Mouse (Mus musculus) liver, adult (tissue): Measurements from ENCODE around the gene Fam184b.

ENCODE experiments used
- GATA4 ChIP-seq: IDR thresholded peaks from 2 replicates; pipeline ENCODE4 v1.6.1; 2014; ENCODE audit warnings: mild to moderate bottlenecking, low read length; ENCODE audit not compliant: insufficient replicate concordance

Gene Fam184b

DNA sequence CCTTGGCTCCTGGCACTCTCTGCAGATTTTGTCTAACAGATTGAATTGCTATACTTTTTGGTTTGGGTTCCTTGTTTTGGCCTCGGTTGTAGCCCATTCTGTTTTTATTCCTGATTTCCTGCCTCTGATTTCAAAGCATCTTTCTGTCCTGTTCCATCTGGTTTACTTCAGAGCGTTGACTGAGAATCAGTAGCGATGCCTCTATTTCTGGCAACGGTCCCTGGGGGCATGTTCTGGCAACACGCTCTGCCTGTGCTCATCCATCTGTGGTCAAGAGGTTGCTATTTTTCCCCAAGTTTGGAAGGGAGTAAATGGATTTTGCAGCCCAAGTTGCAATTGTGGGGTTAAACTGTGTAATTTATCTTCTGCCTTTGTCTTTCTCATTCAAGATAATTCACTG is 96.0 kb downstream of the Fam184b start:
- TF ChIP-seq GATA4 = no peak

DNA sequence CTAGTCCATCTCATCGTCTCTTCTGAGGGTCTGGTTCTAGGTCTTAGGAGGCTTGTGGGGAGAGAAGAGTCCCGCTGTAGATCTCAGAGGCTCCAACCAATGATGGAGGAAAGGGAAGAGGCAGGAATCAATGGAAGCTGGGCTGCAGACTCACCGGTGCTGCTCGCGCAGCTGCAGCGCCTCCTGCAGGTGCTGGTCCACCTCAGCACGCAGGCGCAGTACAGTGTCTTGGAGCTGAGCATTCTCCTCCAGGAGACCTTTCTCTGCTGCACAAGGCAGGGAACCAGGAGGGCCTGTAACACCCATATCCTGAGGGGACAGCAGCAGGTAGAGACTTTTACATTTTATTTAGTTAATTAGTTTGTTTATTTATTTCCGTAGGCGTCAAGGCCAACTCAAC is 99.9 kb downstream of the Fam184b start:
- TF ChIP-seq GATA4 = no peak

GRCm38 (mm10) chr5:45535177-45535576 is 104.2 kb downstream of the Fam184b start:
- TF ChIP-seq GATA4 = no peak

DNA sequence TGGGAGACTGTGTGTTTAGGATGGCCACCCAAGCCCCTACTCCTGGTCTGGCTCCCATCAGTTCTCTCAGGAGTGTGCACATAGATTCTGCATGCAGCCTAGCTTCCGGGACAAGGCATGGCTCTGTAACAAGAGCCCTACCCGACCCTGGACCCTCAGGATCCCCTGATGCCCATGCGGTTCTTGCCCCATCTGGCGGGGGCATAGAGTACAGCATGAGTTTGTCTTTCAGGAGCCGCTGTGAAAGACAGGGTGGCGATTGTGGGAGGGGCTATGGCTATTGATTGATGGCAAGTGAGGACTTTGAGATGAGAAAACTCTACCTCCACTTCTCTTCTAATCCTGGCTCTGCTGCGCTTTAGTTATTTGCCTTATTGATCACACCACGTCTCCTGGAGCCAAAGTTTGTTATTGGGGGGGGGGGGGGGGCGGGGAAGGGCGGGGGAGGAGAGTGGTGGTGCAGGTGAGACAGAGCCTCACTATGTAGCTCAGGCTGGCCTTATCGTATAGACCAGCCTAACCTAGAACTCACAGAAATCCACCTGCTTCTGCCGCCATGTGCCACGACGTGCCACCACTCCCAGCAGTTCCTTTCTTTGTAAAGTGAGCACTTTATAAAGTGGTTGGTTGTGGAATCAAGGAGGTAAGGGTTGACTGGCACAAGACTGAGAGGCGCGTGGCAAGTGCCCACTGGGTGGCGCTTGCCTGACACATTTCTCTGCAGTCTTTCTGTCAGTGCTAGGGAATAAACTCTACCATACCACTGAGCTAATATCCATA is 104.9 kb downstream of the Fam184b start:
- no peak for TF ChIP-seq GATA4

DNA sequence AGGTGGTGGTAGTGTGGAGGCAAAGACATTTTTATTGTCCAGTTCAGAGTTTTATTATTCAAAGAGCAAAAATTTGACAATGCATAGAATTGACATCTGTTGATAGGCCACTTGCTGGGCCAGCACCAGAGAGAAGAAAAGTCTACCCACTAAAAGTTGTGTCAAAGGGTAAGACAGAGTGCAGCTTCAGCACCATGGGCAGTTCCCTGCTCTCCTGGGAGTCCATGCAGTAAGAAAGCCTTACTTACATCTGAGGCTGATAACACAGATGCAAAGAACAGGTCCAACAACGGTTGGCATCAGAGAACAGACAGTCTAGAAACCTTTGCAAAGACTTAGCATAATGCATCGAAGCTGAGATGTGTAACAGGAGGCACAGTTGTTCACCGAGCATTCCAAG is 109.7 kb downstream of the Fam184b start:
- no peak for TF ChIP-seq GATA4

DNA sequence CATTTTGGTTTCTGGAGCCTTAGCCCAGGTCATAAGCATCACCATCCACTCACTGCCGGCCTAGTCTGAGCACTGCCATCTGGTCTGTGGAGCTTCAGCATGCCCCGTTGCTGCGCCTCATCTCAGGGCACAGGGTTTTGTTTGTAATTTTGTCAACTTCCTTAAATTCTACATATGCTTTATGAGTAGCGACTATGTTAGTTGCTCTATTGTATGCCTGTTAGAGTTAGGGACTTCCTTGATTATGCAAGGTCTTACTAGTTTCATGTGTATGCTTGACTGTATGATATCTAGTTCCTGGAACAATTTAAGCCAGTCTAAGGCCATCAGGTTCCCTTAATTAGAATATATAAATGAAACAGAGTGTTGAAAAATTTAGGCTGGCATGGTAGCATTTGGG is 113.1 kb downstream of the Fam184b start:
- TF ChIP-seq GATA4 = no peak

DNA sequence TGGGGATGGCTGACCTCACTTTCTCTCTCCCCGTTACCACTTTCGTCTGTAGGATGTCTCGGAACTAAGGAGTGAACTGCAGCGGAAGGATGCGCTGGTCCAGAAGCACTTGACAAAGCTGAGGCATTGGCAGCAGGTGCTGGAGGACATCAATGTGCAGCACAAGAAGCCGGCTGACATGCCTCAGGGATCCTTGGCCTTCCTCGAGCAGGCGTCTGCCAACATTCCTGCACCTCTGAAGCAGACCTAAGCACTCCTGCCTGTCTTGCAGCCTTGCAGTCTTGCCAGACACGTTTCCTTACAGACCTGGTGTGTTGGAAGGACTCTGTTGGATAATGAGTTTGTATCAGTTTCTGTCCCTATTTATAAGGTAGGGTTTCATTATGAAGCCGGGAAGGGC is 114.3 kb downstream of the Fam184b start:
- TF ChIP-seq GATA4 = no peak

- no peak for TF ChIP-seq GATA4
Observed at GRCm38 (mm10) chr5:45521601-45522000, 117.8 kb downstream of the Fam184b start.

DNA sequence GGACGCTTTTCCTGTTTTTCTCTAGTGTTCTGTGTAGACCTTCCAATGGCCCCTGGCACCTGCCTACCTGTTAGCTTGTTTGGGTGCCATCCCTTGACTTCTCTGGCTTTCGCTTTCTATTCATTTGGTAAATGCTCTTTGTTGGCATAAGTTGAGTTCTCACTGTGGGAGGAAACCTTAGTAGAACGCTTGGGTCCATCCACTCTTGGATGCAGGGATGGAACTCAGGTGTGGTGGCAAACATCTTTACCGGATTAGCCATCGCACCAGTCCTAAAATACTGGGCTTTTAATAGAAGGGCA is 118.7 kb downstream of the Fam184b start:
- no peak for TF ChIP-seq GATA4

DNA sequence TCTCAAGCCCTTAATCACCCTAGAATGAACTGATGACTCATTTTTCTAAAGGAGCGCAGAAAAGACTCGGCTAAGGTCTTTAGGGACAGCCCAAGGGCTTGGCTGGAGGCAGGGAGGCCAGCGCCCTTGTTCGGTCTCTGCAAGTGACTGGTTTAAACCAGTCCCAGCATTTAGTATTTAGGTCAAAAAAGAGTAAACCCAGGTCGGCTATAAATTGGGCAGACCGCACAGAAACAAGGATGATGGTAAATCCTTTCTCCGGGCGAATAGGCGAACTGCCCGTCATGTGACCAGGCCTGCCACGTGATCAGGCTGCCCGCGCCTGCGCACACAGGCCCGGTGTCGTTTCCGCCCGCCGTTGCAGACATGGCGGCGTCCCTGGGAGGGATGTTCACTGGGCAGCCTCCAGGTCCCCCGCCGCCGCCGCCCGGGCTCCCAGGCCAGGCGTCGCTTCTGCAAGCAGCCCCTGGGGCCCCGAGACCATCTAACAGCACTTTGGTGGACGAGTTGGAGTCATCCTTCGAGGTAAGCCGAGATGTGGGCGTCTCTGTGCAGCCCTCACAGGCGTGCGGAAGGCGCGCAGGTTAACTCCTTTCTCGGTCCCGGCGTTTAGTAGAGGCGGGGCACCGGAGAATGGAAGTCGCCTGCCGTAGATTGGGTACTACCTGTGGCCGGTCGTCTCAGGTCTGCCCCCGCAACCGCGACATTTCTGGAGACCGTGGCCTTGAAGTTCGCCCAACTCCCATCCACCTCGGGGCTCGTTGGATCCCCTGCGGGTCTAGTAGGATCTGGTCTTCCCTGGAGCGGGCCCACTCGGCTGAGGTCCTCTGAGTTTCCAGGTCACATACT is 119.2 kb downstream of the Fam184b start, which contains the start of gene Med28:
Gene Med28 (plus strand): TSS at position 270 of the 849 bp plus-strand sequence.
- TF ChIP-seq GATA4 = no peak

- no peak for TF ChIP-seq GATA4
Observed at GRCm38 (mm10) chr5:45515151-45515743, 124.2 kb downstream of the Fam184b start.

DNA sequence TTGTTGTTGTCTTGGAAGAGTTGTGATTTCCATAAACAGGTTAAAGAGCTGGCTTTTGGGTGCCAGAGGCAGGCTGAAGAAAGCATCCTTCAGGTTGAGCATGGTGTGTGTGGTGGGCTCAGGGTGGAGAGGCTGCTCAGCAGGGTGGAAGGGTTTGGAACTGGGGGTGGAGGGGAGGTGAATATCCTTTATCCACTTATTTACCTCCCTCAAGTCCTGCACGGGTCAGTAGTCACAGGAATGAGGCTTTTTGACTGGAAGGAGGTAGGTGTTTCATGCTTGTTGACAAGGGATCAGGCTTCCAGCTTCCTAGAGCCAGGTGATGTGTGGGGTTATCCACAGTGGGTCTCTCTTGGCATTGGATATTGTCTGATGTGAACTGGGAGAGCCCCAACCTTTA is 124.8 kb downstream of the Fam184b start:
- no peak for TF ChIP-seq GATA4

DNA sequence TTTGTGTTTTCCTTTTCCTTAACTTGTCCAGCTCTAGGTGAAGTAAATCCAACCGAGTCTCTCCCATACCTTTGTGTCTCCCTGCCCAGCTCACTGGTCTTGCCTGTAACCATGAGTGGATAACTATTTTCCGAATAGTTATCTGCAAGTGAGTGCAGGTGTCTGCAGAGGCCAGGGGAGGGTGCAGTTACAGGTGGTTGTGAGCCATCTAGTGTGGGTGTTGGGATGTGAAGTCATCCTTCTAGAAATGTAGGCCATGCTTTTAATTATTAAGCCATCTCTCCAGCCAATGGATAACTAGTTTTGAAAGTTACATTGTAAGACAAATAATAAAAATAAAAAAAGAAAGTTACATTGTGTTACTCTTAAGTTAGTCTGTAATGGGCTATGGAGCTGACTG is 125.9 kb downstream of the Fam184b start:
- no peak for TF ChIP-seq GATA4

- TF ChIP-seq GATA4 = no peak
Observed at GRCm38 (mm10) chr5:45512908-45513307, 126.5 kb downstream of the Fam184b start.

DNA sequence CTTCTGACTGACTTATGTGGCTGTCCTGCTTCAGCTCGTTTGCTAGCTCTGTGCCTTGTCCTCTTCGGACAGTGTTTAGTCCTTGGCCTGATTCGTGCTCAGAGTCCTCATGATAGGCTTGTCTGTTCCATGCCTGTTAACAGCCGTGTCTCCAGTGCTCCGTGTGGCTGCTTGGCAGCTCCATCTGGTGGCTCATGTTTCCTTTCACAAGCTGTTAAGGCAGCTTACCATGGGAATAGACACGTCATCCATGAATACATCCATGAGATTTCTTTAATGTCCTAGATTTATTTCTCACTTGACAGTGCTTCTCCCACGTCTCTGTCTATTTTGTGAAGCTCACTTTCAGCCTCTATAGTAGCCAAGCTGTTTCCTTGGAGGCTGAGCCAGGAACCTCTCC is 129.3 kb downstream of the Fam184b start:
- TF ChIP-seq GATA4 = no peak

DNA sequence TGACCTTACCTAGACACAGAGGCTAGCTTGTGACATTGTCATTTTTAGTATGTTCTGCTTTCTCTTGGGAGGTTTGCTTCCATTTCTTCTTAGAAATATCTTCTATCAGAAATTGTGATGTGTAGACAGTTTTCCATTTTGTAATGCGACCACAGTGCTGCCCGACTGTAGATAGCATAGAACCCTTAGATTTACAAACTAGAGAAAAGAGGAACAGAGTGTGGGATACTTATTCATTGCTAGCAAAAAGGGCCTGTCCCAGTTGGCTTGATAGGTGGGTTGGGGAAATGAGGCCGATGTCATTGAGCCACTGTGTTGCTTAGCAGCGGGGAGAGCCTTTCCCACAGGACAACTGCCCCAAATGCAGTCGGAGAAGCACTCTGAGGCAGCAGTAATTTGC is 141.8 kb downstream of the Fam184b start:
- no peak for TF ChIP-seq GATA4

GRCm38 (mm10) chr5:45496930-45497550 is 142.4 kb downstream of the Fam184b start:
- TF ChIP-seq GATA4 = no peak
